Mouse (Mus musculus): ENCODE measurements around the gene Cib2. TPM values are rescaled to one million over a fixed set of nuclear protein-coding genes. Genes with fewer than 3 reads are reported as not detected.

Gene Cib2
- total RNA-seq, 1 experiment from 2014 or later, result 37.7 TPM

DNA sequence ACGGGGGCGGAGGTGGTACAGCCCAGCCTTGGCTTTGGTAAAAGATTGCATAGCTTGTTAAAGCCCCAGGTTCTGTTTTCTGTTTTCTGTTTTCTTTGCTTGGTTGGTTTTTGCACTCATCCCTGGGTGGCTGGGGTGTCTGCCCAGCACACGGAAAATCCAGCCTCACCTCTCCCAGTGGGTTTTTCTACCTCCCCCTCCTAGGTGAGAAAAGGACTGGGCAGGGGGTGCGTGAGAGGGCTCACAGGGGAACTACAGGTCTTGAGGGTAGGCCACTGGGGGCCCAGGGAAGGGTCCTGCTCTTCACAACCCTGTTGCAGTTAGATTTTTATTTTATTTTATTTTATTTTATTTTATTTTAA, 15.1 kb downstream of the Cib2 start:
- no peak for DNase-seq

DNA sequence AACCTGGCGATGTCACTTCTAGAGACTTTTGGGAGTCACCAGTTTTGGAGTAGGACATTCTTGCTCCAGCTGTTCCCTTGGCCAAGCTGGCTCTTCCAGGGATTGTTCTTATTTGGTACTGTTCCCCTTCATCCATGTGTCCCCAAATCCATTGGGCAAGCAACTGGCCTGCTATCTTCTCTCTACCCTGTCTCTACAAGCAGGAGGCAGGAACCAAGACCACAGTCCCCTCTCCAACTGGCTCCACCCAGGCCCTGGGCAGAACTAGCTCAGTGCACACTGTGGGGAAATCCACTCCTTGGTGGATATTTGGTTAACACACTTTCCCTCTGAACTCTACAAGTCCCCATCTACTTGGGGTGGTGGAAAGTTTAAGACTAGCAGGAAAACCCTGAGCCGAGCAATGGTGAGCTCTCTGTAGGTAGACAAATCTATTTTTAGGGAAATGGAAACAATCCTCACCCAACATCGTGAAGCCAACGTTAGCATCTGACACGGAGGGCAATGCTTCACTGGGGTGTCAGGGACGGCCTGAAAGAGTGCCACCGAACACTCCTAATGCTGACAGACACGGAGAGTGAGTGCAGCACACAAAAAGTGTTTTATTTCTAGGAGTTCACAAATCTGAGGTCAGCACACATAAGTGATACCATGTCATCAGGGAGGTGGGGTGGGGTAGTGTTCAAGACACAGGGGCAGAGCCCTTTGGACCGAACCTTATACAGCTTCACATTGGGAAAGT, 15.6 kb downstream of the Cib2 start:
- DNase-seq, result no peak

DNA sequence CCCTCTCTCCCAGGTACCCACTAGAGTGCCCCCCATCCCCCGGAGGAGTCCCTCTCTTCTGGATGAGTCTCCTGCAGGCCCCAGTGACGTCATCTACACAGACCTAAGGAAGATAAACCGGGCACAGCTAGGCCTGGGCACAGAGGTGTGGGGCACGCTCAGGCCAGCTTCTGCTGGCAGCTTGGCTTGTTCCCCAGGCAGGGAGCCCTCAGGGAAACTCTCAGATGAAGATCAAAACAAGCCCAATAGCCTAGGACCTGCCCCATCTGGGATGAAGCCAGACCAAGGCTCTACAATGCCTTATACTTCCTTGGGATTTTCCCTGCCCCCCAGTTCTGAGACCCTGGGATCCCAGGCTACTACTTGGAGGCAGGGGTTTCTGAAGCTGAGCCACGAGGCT, 19.2 kb downstream of the Cib2 start:
- no peak for DNase-seq

DNA sequence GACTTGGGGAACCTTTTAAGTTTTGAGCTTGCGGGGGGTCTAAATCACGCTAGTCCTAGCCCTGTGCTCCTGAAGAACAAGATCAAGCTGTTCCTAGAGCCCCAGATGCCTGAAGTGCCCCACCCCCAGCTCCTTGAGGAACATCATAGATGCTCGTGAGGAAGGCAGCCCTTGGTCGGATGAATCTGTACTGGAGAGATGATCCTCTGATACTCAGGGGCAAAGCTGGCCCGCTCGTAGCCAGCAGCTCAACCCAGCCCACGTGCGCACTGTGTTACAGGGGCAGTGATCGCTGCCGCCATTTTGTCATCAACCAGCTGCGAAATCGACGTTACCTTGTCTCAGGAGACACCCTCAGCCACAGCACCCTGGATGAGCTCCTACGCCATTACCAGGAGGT, 21.3 kb downstream of the Cib2 start, which contains the start of gene Sh2d7:
TSS of gene Sh2d7 (plus strand) at position 301 of the 400 bp plus-strand sequence.
- no peak for DNase-seq

GRCm38 (mm10) chr9:54538244-54538643, 21.8 kb downstream of the Cib2 start:
- DNase-seq, result no peak

DNA sequence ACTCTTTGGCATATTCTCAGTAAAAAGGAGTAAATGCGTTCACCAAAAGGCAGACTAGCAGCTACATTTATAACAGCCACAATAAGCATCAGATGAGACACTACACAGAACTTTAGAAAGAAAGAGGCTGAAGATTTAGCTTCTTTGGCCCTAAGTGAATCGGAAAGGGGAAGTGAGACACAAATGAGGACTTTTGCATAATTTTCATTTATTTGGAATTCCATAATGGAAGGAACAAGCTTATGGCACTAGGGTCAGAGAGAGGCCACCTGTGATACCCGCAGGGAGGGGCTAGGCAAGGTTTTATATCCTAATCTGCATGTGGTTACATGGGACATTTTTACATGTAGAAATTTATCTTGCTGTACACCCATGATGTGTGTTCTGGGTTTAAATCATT, 22.5 kb downstream of the Cib2 start:
- no peak for DNase-seq

GRCm38 (mm10) chr9:54537030-54537429, 23.0 kb downstream of the Cib2 start:
- DNase-seq, result no peak

DNA sequence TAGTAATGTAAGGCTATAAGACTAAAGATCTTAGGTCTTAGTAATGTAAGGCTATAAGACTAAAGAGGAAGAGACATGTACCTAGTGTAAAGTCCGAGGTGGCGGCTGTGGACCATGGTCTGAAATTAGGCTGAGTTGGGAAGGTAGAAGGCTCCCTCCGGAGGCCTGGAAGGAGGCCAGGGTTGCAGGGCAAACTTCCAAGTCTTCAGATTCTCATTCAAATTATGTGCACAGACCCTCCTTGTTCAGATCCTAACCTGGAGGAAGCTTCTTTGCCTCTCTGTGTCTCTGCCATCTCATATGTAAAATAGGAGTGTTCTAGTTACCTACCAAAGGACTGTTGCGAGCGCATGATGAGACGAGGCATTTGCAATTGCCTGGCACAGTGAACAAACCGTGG, 23.8 kb downstream of the Cib2 start:
- peak; percentile 21 for DNase-seq

DNA sequence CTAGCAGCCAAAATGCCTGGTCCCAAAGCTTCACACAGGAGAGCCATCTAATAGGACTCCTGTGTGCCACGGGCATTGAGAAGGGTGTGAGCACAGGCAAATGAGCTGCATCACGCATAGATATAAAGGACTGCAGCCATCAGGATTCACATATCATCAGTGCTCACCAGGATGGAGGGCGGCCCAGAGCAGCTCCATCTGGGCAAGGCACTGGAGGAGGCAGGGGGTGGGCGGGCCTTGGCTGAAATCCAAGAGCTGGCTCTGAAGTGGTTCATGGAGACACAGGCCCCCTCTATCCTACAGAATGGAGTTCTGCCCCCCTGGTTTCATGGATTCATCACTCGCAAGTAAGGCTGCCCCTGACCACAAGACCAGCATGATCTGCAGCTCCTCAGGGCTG, 26.0 kb downstream of the Cib2 start:
- DNase-seq, result peak; percentile 27

GRCm38 (mm10) chr9:54532926-54533325, 27.1 kb downstream of the Cib2 start:
- DNase-seq, result no peak

DNA sequence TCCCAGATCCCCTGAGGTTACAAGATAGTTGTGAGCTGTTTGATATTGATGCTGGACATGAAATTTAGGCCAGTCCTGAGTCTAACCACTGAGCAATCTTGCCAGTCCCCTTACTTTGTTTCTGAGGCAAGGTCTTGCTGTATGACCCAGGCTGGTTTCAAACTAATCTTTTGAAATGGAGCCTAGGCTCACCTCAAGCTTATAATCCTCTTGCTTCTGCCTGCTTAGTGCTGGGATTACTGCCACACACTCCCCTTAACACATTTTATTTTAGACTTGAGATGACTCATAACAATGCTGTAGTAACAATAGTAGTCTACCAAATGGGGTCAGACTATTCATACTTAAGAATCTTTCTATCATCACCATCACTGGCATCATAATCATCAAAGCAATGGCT, 28.6 kb downstream of the Cib2 start:
- no peak for DNase-seq

- DNase-seq, result no peak
Measured at GRCm38 (mm10) chr9:54530836-54531235, 29.2 kb downstream of the Cib2 start.

DNA sequence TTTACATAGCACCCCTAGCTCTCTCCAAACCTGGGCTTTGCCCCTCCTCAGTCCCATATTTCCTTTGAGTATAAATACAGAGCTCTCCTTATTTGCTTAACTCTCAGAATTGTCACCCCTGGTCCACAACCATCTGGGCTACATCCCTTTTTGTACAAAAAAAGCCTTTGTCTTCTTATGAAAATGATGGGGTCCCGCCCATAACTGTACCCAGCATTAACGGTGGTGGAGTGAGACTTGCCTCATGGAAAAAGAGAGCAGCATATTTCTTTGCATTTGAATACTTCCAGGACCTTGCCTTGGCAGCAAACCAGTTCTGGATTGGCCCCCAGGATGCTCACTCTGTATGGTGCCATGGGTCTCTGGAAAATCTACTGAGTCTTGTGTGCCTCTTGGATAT, 30.1 kb downstream of the Cib2 start:
- no peak for DNase-seq

DNA sequence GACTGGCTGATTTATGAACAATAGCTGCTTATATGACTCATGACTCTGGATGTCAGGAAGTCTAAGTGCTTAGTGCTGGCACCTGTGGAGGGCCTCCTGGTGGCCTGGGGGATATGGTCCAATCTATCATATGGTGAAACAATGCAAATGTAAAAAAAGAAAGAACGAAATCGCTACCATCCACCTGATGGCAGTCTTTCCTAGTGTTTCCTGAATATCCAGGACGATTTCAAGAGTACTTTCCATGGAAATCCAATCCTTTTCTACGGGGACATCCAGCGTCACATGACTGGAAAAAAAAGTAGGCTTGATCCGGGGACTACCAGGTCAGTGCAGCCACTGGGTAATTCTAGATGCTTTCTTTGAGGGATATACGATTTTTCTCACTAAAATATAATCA, 32.3 kb downstream of the Cib2 start:
- DNase-seq, result no peak

GRCm38 (mm10) chr9:54520286-54520685, 39.7 kb downstream of the Cib2 start:
- DNase-seq, result no peak

DNA sequence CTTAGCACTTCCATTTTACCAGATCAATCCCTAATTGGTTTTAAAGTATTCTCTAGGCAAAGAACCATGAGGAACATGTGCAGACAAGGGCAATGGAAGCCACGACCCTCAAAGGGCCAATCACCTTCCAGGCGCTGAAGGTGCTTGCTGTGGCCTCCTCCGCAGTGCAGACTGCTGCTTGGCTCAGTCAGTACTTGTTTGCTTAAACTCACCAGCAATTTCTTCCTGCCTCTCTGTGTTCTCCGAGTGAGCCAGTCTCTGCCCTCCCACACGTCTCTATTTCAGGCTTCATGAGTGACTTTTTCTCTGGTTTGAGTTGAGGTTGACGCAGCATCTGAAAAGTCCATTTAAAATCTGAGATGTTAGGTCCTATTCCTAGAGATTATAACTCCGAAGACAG, 41.1 kb downstream of the Cib2 start:
- DNase-seq, result no peak

- no peak for DNase-seq
Measured at GRCm38 (mm10) chr9:54515991-54516390, 44.0 kb downstream of the Cib2 start.

GRCm38 (mm10) chr9:54502873-54503272, 57.1 kb downstream of the Cib2 start:
- DNase-seq, result no peak

DNA sequence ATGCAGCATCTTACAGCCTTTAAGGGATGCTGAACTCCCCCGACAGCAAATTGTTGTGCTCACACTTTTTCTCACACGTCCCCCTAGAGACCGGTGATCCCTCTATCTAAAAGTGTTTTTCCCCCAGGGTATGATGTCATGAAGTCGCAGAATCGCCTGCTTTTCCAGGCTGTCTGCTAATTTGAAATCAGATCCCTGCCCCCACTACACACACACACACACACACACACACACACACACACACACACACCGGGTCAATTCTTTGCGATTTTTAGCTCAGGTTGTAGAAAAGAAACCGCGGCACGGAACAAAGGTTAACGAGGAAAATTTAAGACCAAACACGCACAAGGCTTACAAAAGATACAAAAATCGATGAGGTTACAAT, 57.9 kb downstream of the Cib2 start:
- DNase-seq, result no peak

GRCm38 (mm10) chr9:54501453-54502110, 58.4 kb downstream of the Cib2 start, which contains the start of gene Dmxl2:
TSS of gene Dmxl2 (minus strand) at chr9:54501626.
- peak; percentile 92 for DNase-seq

DNA sequence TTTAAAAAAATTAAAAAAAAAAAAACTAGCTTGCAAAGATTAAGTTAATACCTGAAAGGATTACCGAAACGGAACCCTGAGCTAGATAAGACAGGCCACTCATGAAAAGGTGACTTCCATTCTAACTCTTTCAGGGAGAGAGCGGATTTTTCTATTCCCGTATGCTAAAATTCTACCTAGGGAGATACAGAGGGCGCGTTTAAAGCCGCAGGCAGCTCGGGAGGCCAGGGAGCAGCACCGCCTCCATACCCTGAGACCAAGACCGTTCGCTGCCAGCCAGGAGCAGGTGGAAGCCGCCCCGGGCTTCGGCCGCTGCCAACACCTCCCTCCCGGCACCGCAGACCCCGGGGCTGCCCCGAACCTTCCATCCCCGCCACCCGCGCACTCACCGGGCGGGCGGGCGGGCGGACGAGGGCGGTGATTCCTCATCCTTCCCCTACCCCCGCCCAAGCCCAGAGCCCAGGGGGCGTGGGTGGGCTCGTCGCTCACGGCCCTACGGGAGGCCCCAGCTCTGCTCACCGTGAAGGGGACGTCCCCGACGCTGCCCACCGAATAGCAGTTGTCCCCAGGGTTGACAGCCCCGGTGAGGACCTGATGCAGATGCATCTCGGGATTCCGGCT, 59.1 kb downstream of the Cib2 start:
- peak; percentile 41 for DNase-seq

GRCm38 (mm10) chr9:54499791-54500190, 60.2 kb downstream of the Cib2 start:
- no peak for DNase-seq

DNA sequence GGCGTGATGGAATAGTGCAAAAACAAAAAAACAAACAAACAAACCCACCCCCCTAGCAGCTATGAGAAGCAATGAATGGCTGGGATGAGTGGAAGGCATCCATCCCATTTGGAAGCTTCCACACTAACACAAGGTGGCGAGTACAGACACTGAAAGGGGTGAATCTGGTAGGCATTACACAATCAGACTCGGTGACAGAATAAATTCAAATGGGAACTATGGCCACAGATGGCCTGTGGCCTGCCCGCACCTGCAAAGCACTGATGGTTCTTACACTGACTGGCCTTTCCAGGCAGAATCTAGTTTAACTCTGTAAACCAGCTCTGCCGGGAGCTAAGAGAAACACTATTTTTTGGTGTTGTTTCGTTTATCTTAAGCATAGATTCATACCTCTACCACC, 60.7 kb downstream of the Cib2 start:
- DNase-seq, result no peak
